Mouse (Mus musculus): ENCODE results near the gene Bcas1.

DNA sequence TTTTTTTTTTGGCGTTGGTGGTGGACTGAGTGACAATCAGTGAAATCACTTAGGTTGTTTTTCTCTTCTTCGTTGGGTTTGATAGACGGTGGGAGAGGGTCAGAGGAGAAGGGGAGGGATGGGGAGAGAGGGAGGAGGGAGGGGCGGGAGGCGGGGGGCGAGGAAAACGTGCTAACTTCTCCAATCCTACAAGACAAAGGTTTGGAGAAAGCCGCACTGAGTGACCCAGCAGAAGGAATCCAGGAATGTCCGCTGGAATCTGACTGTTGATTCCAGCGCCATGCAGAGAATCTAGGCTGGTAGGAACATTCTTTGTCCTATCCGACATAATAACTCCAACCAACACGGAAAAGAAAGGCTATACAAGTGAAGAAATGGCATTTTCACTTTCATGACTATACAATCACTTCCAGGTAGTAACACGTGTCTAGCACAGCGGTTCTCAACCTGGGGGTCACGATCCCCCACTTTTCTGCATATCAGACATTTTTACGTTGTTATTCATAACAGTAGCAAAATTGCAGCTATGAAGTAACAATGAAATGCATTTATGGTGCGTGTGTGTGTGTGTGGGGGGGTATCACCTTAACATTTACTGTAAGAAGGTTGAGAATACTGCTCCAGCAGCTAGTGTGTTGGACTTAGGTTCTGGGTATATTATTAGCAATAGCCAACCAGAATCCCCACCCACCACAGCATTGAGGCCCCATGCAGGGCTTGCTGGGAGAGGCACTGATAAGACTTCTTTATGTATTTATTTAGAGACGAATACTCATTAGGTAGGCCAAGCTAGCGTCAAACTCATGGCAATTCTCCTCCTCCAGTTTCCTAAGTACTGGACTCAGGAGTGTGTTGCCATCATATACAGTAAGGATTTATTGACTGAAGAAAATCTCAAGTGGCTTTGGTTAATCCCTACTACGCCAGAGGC lies 107.8 kb downstream of the Bcas1 start:
- TF ChIP-seq E2F4 (IDR thresholded peaks at IDR 0.05; ENCODE audit: borderline replicate concordance, low read depth, low read length) (no peak), EP300 (IDR thresholded peaks at IDR 0.05; ENCODE audit: low read depth in 1 of 2, low read length in 2 of 2) (no peak), CTCF (IDR thresholded peaks at IDR 0.05 in 2 of 3, conservative IDR thresholded peaks at IDR 0.05 in 1 of 3; ENCODE audit: control insufficient read depth in 1 of 3, insufficient read depth in 1 of 3, low read depth in 2 of 3, low read length in 3 of 3, poor library complexity in 1 of 3, severe bottlenecking in 1 of 3) (no peak), MYC (IDR thresholded peaks at IDR 0.05; ENCODE audit: low read depth, low read length) (no peak), ZNF384 (IDR thresholded peaks at IDR 0.05; ENCODE audit: low read depth, low read length) (no peak)

Measured in MEL (cell line).